Mouse (Mus musculus) bone marrow macrophage, adult 2 months (primary cell): ENCODE measurements around the gene Dock11.

Experiments
- CTCF ChIP-seq: IDR thresholded peaks from 2 replicates; pipeline ENCODE4 v1.5.1; 2012; ENCODE audit warnings: low read depth, mild to moderate bottlenecking, low read length, moderate library complexity
- POLR2A ChIP-seq: IDR thresholded peaks from 2 replicates; pipeline ENCODE4 v1.6.1; 2012; ENCODE audit warnings: mild to moderate bottlenecking, low read depth, low read length, borderline replicate concordance

DNA sequence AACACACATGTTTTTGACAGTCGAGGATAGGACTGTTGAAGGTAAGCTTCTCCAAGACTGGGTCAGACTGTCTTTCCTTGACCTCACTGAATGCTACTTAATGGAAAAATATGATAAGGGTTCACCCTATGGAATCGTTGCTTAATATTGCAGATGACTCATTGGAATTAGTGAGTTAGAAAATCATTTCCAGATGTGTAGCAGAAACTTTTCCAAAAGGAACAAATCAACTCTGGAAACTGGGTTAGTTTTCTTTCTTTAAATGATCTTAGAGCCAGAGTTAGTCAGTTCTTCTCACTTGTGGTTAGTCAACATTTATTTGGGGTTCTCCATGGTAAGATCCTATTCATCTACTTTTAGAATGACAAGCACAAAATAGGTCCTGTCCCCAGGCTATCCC lies 30.9 kb downstream of the Dock11 start:
- TF ChIP-seq CTCF = no peak
- TF ChIP-seq POLR2A = no peak
